Mouse (Mus musculus): ENCODE measurements around the gene Arhgap10.

- TF ChIP-seq FLI1 (IDR thresholded peaks at IDR 0.05; ENCODE audit: low read length) (no peak), GATA1 (IDR thresholded peaks at IDR 0.05; ENCODE audit: borderline replicate concordance, low read length) (no peak)
These were observed 38.9 kb downstream of the Arhgap10 start for GRCm38 (mm10) chr8:77478913-77479273.

Data from megakaryocyte, embryonic 14.5 days (primary cell).